Comparison of ENCODE assay signal across 16 mouse cellular contexts in the genomic region with DNA sequence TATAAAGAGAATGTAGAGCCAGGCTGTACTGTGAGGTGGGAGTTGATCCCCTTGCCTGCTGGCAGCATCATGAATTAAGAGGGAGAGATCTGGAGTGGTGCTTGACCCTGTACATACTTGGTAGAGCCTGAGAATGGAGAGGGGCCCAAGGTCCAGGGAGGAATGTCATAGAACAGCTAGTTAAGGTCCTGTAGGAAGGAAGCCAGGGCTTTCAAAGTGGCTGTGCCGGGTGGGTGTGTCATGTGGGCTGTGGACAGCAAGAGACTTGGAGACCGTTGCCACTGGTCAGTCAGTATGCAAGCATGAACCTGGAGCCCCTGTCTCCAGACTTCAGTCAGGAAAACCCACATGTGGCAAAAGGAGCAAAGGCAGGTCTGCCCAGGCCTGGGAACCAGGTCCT. TPM values are rescaled to one million over a fixed set of nuclear protein-coding genes. Genes with fewer than 3 reads are reported as not detected.
DNase-seq lines count a peak whose midpoint lies in the region; ATAC-seq and TF ChIP-seq lines count a peak whose summit lies in the region.
"Had no signal": no experiment of that assay in that cellular context is flagged by ENCODE, and none has a peak within 500 bp of the region (broad histone marks: within the 10 kb centered on the region; RNA-seq: fewer than 3 reads in every experiment).

No protein-coding gene starts in this region.

- H3K27ac ChIP-seq in hindbrain, embryonic 13.5 days = peak overlapping the region; percentile 35; the same call in 1 of the 2 replicates
- H3K27ac ChIP-seq in hindbrain, embryonic 11.5 days (ENCODE audit: low read depth, low read length) = no peak overlapping the region; the same call in 1 of the 2 replicates
- no peak overlapping the region for H3K27ac ChIP-seq in midbrain, embryonic 14.5 days (replicated peaks; ENCODE audit: low read depth, low read length)
- H3K27ac ChIP-seq in midbrain, postnatal 0 days (ENCODE audit: low read depth, low read length) = no peak overlapping the region

- H3K36me3 ChIP-seq in erythroblast, embryonic 14.5 days (ENCODE audit: control insufficient read depth) = peaks cover 99% of the 10 kb centered on the region
- H3K36me3 ChIP-seq in hindbrain, embryonic 13.5 days = no peaks in the 10 kb centered on the region
- H3K36me3 ChIP-seq in hindbrain, embryonic 11.5 days (ENCODE audit: control insufficient read depth, insufficient read depth, low read length) = no peaks in the 10 kb centered on the region
- H3K36me3 ChIP-seq in midbrain, embryonic 14.5 days (ENCODE audit: control insufficient read depth, insufficient read depth, low read length) = no peaks in the 10 kb centered on the region
- no peaks in the 10 kb centered on the region for H3K36me3 ChIP-seq in midbrain, postnatal 0 days (ENCODE audit: insufficient read depth, low read length)
- H3K36me3 ChIP-seq: forebrain, embryonic 12.5 days; stomach, embryonic 15.5 days had no signal

- no peaks in the 10 kb centered on the region for H3K9me3 ChIP-seq in erythroblast, embryonic 14.5 days (ENCODE audit: control insufficient read depth, low read length)
- no peaks in the 10 kb centered on the region for H3K9me3 ChIP-seq in hindbrain, embryonic 13.5 days
- no peaks in the 10 kb centered on the region for H3K9me3 ChIP-seq in hindbrain, embryonic 11.5 days (ENCODE audit: control insufficient read depth, low read length)
- no peaks in the 10 kb centered on the region for H3K9me3 ChIP-seq in midbrain, embryonic 14.5 days (ENCODE audit: control insufficient read depth, low read length)
- no peaks in the 10 kb centered on the region for H3K9me3 ChIP-seq in midbrain, postnatal 0 days (ENCODE audit: low read length)
- H3K9me3 ChIP-seq: forebrain, embryonic 12.5 days; stomach, embryonic 15.5 days had no signal

- H3K4me2 ChIP-seq in hindbrain, embryonic 13.5 days = no peak overlapping the region
- no peak overlapping the region for H3K4me2 ChIP-seq in hindbrain, embryonic 11.5 days (replicated peaks; ENCODE audit: low read depth, low read length)
- peak overlapping the region; percentile 40; the same call in 1 of the 2 replicates for H3K4me2 ChIP-seq in midbrain, embryonic 14.5 days (ENCODE audit: low read length)
- H3K4me2 ChIP-seq in midbrain, postnatal 0 days (ENCODE audit: low read depth, low read length, poor library complexity, severe bottlenecking) = no peak overlapping the region
- H3K4me2 ChIP-seq: forebrain, embryonic 12.5 days had no signal

- peaks cover 100% of the 10 kb centered on the region for H3K4me1 ChIP-seq in erythroblast, embryonic 14.5 days (ENCODE audit: control insufficient read depth)
- peaks cover 79% of the 10 kb centered on the region for H3K4me1 ChIP-seq in hindbrain, embryonic 13.5 days (replicated peaks)
- 0 out of 2 replicates have a peak, but pooled peaks cover 2% of the 10 kb centered on the region for H3K4me1 ChIP-seq in hindbrain, embryonic 11.5 days (replicated peaks; ENCODE audit: control insufficient read depth, insufficient read depth, low read length)
- H3K4me1 ChIP-seq in midbrain, embryonic 14.5 days (ENCODE audit: control insufficient read depth, insufficient read depth, low read length) = peaks cover 57% of the 10 kb centered on the region
- H3K4me1 ChIP-seq in midbrain, postnatal 0 days (ENCODE audit: insufficient read depth, low read length) = peaks cover 7% of the 10 kb centered on the region; the same call in 1 of the 2 replicates

- peak overlapping the region; percentile 18 for H3K4me3 ChIP-seq in erythroblast, embryonic 14.5 days (replicated peaks)
- H3K4me3 ChIP-seq in hindbrain, embryonic 13.5 days = no peak overlapping the region
- no peak overlapping the region for H3K4me3 ChIP-seq in hindbrain, embryonic 11.5 days (ENCODE audit: low read depth, low read length)
- no peak overlapping the region for H3K4me3 ChIP-seq in midbrain, embryonic 14.5 days (replicated peaks; ENCODE audit: low read depth, low read length)
- H3K4me3 ChIP-seq in midbrain, postnatal 0 days (ENCODE audit: low read depth, low read length) = no peak overlapping the region
- H3K4me3 ChIP-seq: forebrain, embryonic 12.5 days; stomach, embryonic 15.5 days had no signal

- no peak for DNase-seq in hindbrain, embryonic 11.5 days (ENCODE audit: low spot score)
- no peak for DNase-seq in midbrain, embryonic 14.5 days
- no peak for DNase-seq in midbrain, postnatal 0 days (ENCODE audit: low spot score)
- no peak for DNase-seq in ovary, postnatal 14 days (ENCODE audit: low spot score)
- no peak for DNase-seq in adrenal gland, postnatal 25 days
- DNase-seq: adrenal gland, adult 2 months; cerebellum, postnatal 14 days; kidney, adult 8-10 months; left cerebral cortex, postnatal 4 days had no signal

- TF ChIP-seq CTCF in midbrain, postnatal 0 days (IDR thresholded peaks at IDR 0.05) = no peak

- ATAC-seq in erythroblast, adult 5-6 weeks (replicated peaks; ENCODE audit: low FRiP score, poor library complexity, severe bottlenecking) = no peak
- ATAC-seq in hindbrain, embryonic 13.5 days (ENCODE audit: low FRiP score) = no peak
- ATAC-seq in hindbrain, embryonic 11.5 days (ENCODE audit: low FRiP score) = no peak
- no peak for ATAC-seq in midbrain, embryonic 14.5 days (ENCODE audit: low FRiP score, low TSS enrichment)
- no peak for ATAC-seq in midbrain, postnatal 0 days (ENCODE audit: low FRiP score)

- H3K27me3 ChIP-seq in erythroblast, embryonic 14.5 days (ENCODE audit: control insufficient read depth) = no peaks in the 10 kb centered on the region
- peaks cover 5% of the 10 kb centered on the region; the same call in 1 of the 2 replicates for H3K27me3 ChIP-seq in hindbrain, embryonic 13.5 days
- H3K27me3 ChIP-seq in hindbrain, embryonic 11.5 days (ENCODE audit: control insufficient read depth, insufficient read depth, low read length) = no peaks in the 10 kb centered on the region
- no peaks in the 10 kb centered on the region for H3K27me3 ChIP-seq in midbrain, embryonic 14.5 days (ENCODE audit: control insufficient read depth, insufficient read depth, low read length)
- no peaks in the 10 kb centered on the region for H3K27me3 ChIP-seq in midbrain, postnatal 0 days (ENCODE audit: insufficient read depth, low read length)
- H3K27me3 ChIP-seq: stomach, embryonic 15.5 days had no signal

- 0 out of 2 replicates have a peak overlapping the region, but pooled peaks have one; percentile 70 for H3K9ac ChIP-seq in hindbrain, embryonic 13.5 days
- no peak overlapping the region for H3K9ac ChIP-seq in hindbrain, embryonic 11.5 days (ENCODE audit: low read depth, low read length)
- H3K9ac ChIP-seq in midbrain, embryonic 14.5 days (replicated peaks; ENCODE audit: low read length) = no peak overlapping the region
- no peak overlapping the region for H3K9ac ChIP-seq in midbrain, postnatal 0 days (replicated peaks; ENCODE audit: low read length, poor library complexity, severe bottlenecking)
- H3K9ac ChIP-seq: forebrain, embryonic 12.5 days; stomach, embryonic 15.5 days had no signal

- 82% methylated on average over 2 of the region's 2 CpGs for WGBS in hindbrain, embryonic 13.5 days
- WGBS in hindbrain, embryonic 11.5 days = 78% methylated on average over 2 of the region's 2 CpGs
- WGBS in midbrain, embryonic 14.5 days = 70% methylated on average over 2 of the region's 2 CpGs
- 69% methylated on average over 2 of the region's 2 CpGs for whole genome bisulfite sequencing in midbrain, postnatal 0 days

RNA-seq across cellular contexts. Expression of gene Trhr2, which starts 35.4 kb away (rescaled TPM):
- not detected in 2 replicates for polyA plus RNA-seq in erythroblast, embryonic 14.5 days (2012)
- total RNA-seq in erythroblast, adult 5-6 weeks (2015; ENCODE audit: low replicate concordance) = not detected in 2 replicates
- not detected in 2 replicates for total RNA-seq in erythroblast, adult 5-6 weeks (2017; ENCODE audit: low replicate concordance)
- polyA plus RNA-seq in hindbrain, embryonic 13.5 days (2015; fragmentation: Nextera tagmentation; extraction: Ambion mirVana) = not detected in 2 replicates
- 0.11 and 0.25 TPM in 2 replicates for polyA plus RNA-seq in hindbrain, embryonic 11.5 days (2014; fragmentation: Nextera tagmentation; extraction: Ambion mirVana)
- polyA plus RNA-seq in midbrain, embryonic 14.5 days (2014; fragmentation: Nextera tagmentation; extraction: Ambion mirVana) = not detected in 2 replicates
- total RNA-seq in midbrain, postnatal 0 days (2014; rRNA removed) = 0.93 and 3.5 TPM in 2 replicates
- 0.15 and 0.37 TPM in 2 replicates for polyA plus RNA-seq in midbrain, postnatal 0 days (2015; fragmentation: Nextera tagmentation; extraction: Ambion mirVana)
- total RNA-seq in adrenal gland, postnatal 25 days (2021) = not detected in 2 replicates
- total RNA-seq: adrenal gland, adult 2 months had no signal
- polyA plus RNA-seq: adrenal gland, adult 2 months; embryonic facial prominence, embryonic 11.5 days; forebrain, embryonic 12.5 days; heart, postnatal 0 days; stomach, embryonic 15.5 days had no signal

RNA-seq across cellular contexts. Expression of gene Zfpm1, which starts 43.3 kb away (rescaled TPM):
- 331 and 361 TPM in 2 replicates for polyA plus RNA-seq in erythroblast, embryonic 14.5 days (2012)
- 54.2 and 55.4 TPM in 2 replicates for total RNA-seq in erythroblast, adult 5-6 weeks (2015; ENCODE audit: low replicate concordance)
- total RNA-seq in erythroblast, adult 5-6 weeks (2017; ENCODE audit: low replicate concordance) = 196 and 459 TPM in 2 replicates
- 1.4 and 1.5 TPM in 2 replicates for polyA plus RNA-seq in hindbrain, embryonic 13.5 days (2015; fragmentation: Nextera tagmentation; extraction: Ambion mirVana)
- 1.6 and 1.9 TPM in 2 replicates for polyA plus RNA-seq in hindbrain, embryonic 11.5 days (2014; fragmentation: Nextera tagmentation; extraction: Ambion mirVana)
- 2.3 TPM in 2 replicates for polyA plus RNA-seq in midbrain, embryonic 14.5 days (2014; fragmentation: Nextera tagmentation; extraction: Ambion mirVana)
- total RNA-seq in midbrain, postnatal 0 days (2014; rRNA removed) = 19.6 and 28.6 TPM in 2 replicates
- polyA plus RNA-seq in midbrain, postnatal 0 days (2015; fragmentation: Nextera tagmentation; extraction: Ambion mirVana) = 1.2 TPM in 2 replicates
- 17.8 and 22.4 TPM in 2 replicates for total RNA-seq in adrenal gland, postnatal 25 days (2021)

RNA-seq across cellular contexts. Expression of gene Zc3h18, which starts 51.2 kb away (rescaled TPM):
- 10.0 and 10.5 TPM in 2 replicates for polyA plus RNA-seq in erythroblast, embryonic 14.5 days (2012)
- total RNA-seq in erythroblast, adult 5-6 weeks (2015; ENCODE audit: low replicate concordance) = 10.8 and 14.2 TPM in 2 replicates
- 22.2 and 31.5 TPM in 2 replicates for total RNA-seq in erythroblast, adult 5-6 weeks (2017; ENCODE audit: low replicate concordance)
- polyA plus RNA-seq in hindbrain, embryonic 13.5 days (2015; fragmentation: Nextera tagmentation; extraction: Ambion mirVana) = 38.0 and 38.5 TPM in 2 replicates
- polyA plus RNA-seq in hindbrain, embryonic 11.5 days (2014; fragmentation: Nextera tagmentation; extraction: Ambion mirVana) = 38.4 and 38.6 TPM in 2 replicates
- 22.4 and 27.9 TPM in 2 replicates for polyA plus RNA-seq in midbrain, embryonic 14.5 days (2014; fragmentation: Nextera tagmentation; extraction: Ambion mirVana)
- 29.4 and 41.3 TPM in 2 replicates for total RNA-seq in midbrain, postnatal 0 days (2014; rRNA removed)
- polyA plus RNA-seq in midbrain, postnatal 0 days (2015; fragmentation: Nextera tagmentation; extraction: Ambion mirVana) = 23.4 and 25.0 TPM in 2 replicates
- 49.8 and 52.2 TPM in 2 replicates for total RNA-seq in adrenal gland, postnatal 25 days (2021)

Comparison
In these comparisons a context has a peak if more than half of its experiments do, and no peak if none do; other contexts are left out.
1. RNA of gene Zfpm1, which starts 43.3 kb away (polyA plus RNA-seq): 331 to 361 TPM in erythroblast, embryonic 14.5 days; 2.3 TPM in midbrain, embryonic 14.5 days, 1.6 to 1.9 TPM in hindbrain, embryonic 11.5 days, 1.4 to 1.5 TPM in hindbrain, embryonic 13.5 days and 1.2 TPM in midbrain, postnatal 0 days; every median in the first group is over 10 times any median in the second.